Mouse (Mus musculus): ENCODE data around the gene Hdac9.

GRCm38 (mm10) chr12:34200030-34200446, 716.9 kb downstream of the Hdac9 start:
- TF ChIP-seq GATA1 (IDR thresholded peaks at IDR 0.05; ENCODE audit: low read length) (no peak), TAL1 (IDR thresholded peaks at IDR 0.05; ENCODE audit: low read length) (no peak)
